In the genomic region with DNA sequence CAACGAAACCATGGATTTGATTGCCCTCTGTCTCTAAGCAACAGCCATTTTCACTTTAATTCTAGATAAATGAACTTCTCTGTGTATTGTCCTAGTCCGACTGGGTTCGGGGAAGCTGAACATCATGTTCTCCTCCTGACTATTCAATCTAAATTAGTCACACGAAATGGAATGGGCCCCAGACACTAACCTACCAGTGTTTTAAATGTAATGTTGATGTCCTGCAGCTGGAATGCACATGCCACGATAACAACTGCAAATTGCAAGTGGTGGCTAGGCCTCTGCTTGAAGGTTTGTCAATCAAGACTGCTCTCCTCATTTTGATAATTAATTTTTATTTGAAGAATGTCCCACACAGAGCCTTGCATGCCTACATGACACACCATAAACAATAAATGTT, we compare ENCODE assay signal across 10 mouse cellular contexts.
"Had no signal": no experiment of that assay in that cellular context is flagged by ENCODE, and none has a peak within 500 bp of the region (broad histone marks: within the 10 kb centered on the region; RNA-seq: fewer than 3 reads in every experiment).

No protein-coding gene starts in this region.

- H3K4me2 ChIP-seq: liver, embryonic 11.5 days; liver, embryonic 15.5 days; lung, embryonic 14.5 days; midbrain, embryonic 13.5 days had no signal

- H3K9ac ChIP-seq: liver, embryonic 15.5 days; lung, embryonic 14.5 days; midbrain, embryonic 13.5 days had no signal

- H3K4me3 ChIP-seq: limb, embryonic 10.5 days; liver, embryonic 15.5 days; midbrain, embryonic 13.5 days had no signal

- ATAC-seq: midbrain, embryonic 13.5 days had no signal

- H3K4me1 ChIP-seq: limb, embryonic 10.5 days; liver, embryonic 15.5 days; midbrain, embryonic 13.5 days had no signal

- DNase-seq: kidney, adult 18-20 months; kidney, postnatal 14 days; lung, embryonic 14.5 days; right cerebral cortex, postnatal 25 days; thymus, adult 18-20 months; thymus, postnatal 14 days had no signal

- H3K27me3 ChIP-seq: liver, embryonic 15.5 days; midbrain, embryonic 13.5 days had no signal

- H3K9me3 ChIP-seq: limb, embryonic 10.5 days; liver, embryonic 15.5 days had no signal

- H3K27ac ChIP-seq: limb, embryonic 10.5 days; liver, embryonic 15.5 days; midbrain, embryonic 13.5 days had no signal

- H3K36me3 ChIP-seq: limb, embryonic 10.5 days; liver, embryonic 15.5 days; midbrain, embryonic 13.5 days had no signal
